Mouse (Mus musculus) layer of hippocampus, postnatal 10 days (tissue): ENCODE measurements around the gene Uspl1. TPM values are rescaled to one million over a fixed set of nuclear protein-coding genes. Genes with fewer than 3 reads are reported as not detected.

Experiments
- DNase-seq, 2 experiments: peaks; one replicate each; pipeline ENCODE4 v3.0.0; 2021; ENCODE audit warnings: low spot score in 2 of 2
- microRNA-seq, 2 experiments: library from miRNA; unstranded; fragments of <30 nt; microRNA quantifications; one replicate each; pipeline ENCODE4 v1.2.0; 2021
- total RNA-seq, 2 experiments: library from RNA; stranded (reverse); gene quantifications; 2 replicates each; pipeline ENCODE4 v1.2.3; 2021

Gene Uspl1
- total RNA-seq, 2 experiments from 2014 or later, result 45.4 to 45.9 TPM

DNA sequence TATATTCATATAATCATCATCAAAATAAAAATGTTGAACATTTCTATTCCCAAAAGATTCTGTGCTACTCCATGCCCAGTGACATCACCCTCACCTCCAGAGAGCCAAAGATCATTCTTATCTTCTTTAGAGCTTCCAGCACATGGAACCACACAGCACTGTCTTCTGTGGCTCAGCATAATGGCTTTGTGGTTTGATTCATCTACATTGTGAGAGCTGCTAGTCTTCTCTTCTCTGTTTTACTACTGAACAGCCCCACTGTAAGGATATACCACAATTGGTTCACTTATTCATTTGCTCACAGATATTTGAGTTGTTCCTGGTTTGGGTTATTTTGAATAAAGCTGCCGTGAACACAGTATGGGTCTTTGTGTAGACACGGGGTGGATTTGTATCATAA lies 71.4 kb downstream of the Uspl1 start:
- no peak for DNase-seq

DNA sequence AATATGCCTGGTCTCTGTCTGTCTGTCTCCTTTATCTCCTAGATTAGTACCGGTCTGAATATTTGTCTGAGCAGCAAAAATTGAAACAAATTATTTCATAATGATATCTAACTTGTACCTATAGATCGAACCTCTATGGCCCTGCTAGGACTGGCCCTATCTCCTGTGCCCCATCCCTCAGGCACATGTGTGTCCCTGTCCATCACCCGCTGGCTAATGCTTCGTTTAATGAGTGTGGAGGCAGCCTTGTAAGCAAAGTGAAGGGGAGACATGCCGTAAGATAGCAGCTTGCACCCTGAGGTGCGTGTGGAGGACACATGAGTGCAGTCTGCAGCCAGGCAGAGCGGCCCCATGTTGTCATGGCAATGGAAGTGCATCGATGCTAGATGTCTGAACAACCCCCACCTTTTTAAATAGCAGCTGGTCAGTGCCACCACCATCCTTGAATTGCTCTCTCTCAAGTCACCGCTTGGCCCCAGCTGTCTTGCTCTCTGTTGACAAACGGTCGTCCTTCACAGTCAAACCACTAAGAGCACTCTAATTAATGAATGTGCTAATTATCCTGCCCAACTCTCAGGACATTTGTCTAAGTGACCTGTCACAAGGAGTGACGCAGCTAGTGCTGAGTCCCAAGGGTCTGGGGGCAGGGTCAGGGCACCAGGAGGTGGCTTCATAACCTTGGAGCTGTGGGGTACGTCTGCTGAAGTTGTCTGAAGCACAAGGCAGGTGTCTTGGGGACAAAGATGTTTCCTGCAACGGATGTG lies 73.5 kb downstream of the Uspl1 start:
- DNase-seq, result no peak

DNA sequence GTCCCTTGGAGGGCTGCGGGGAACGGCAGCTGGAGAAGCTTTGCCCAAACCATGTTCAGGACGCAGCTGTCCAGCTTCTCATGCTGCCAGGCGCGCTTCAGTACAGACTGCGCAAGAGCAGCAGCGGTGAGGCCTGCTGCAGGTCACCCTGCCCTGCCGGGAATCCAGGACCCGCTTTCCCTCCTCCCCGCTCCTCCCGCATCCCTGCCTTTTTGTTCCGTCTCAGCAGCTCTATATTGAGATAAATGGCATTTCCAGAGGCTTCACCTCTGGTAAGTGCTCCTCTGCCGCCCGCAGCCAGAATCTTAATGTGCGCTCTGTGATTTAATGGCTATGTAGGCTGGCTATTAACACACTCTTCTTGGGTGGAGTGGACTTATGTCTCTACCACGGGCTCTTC lies 74.9 kb downstream of the Uspl1 start:
- DNase-seq, result no peak

DNA sequence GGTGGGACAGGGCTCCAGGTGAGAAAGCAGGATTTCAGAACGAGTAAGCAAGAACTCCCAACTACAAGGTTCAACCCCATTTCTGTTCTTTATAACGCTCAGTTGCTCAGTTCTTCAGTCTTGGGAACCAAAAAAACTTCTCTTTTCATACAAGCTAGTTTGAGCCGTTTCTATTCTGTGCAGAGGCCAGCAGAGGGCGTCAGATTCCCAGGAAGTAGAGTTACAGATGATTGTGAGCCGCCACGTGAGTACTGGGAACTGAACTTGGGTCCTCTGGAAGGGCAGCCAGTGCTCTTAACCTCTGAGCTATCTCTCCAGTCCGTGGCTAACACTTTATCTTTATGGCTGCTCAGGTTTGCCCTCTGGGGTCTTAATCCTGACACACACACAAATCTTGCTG lies 77.3 kb downstream of the Uspl1 start:
- DNase-seq, result no peak

DNA sequence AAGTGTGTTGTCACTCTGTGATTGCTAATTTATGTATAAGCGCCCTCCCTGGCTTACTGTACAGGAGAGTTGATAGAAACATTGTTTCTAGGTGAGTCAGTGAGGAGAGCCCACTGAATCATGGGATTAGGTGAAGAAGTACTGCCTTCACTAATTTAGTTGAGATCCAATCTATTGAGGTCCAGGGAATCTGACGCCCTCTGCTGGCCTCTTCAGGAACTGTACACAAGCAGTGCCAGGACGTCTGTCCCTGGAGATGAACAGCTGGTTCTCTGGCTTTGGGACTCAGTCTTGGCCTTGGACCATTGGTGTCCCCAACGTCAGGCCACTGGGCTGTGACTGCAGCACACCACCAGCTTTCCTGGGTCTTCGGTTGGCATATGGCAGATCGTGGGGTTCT lies 77.7 kb downstream of the Uspl1 start:
- DNase-seq, result no peak

DNA sequence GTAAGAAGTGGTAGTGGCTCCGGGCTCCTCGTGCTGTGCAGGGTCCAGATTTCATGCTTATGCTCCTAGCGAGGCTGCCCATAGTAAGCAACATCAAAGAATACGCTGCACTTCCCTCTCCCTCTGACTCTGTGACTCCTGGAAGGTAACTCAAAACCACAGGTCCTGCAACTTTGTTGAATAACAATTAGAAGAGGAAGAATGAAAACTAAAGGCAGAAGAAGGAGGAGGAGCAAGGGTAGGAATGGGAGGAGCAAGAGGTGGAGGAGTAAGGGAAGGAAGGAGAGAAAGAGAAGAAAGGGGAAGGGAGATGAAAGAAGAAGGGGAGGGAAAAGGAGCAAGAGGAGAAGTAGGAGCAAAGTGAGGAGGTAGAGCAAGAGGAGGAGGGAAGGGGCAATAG lies 80.3 kb downstream of the Uspl1 start, which contains the start of gene Alox5ap:
Gene Alox5ap (plus strand): TSS at position 363 of the 400 bp plus-strand sequence.
- no peak for DNase-seq

DNA sequence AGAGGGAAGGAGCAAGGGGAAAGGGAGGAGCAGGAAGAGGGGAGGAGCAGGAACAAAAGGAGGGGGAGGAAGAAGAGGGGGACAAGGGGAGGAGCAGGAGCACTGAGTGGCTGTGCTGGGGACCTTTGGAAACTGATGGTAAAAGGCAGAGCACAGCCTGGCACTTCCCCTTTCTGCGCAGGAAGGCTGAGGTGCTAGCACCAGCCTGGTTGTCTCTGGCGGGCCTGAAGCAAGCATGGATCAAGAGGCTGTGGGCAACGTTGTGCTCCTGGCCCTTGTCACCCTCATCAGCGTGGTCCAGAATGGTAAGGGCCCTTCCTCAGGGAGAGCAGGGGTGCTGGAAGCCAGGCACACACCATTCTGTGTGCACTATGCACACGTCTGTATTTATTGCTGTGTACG lies 80.7 kb downstream of the Uspl1 start:
- DNase-seq, result no peak

Small RNA genes lying within 50 kb of the gene (microRNA-seq; reads per million reads assigned to microRNA genes)
- gene Gm24105, result 0 reads per million in 2 experiments

Other genes with a start within 250 kb of the Uspl1 start
- 10 to 100 TPM in 1 of 2 experiments, 1 to 10 TPM in 1; 9.6 to 11.5 TPM for gene Gm42791, start 189.2 kb upstream of the Uspl1 start, total RNA-seq
- 100 to 1,000 TPM; 209 to 222 TPM for gene Hmgb1, start 139 bp downstream of the Uspl1 start, total RNA-seq
- 1 to 10 TPM; 7.9 to 9.6 TPM for gene Alox5ap, start 80.4 kb downstream of the Uspl1 start, total RNA-seq
- 1 to 10 TPM in 1 of 2 experiments, under 1 TPM in 1; 0.78 to 1.3 TPM for gene Medag, start 227.4 kb downstream of the Uspl1 start, total RNA-seq